Mouse (Mus musculus) liver, postnatal 0 days (tissue): ENCODE measurements around the gene Akap8l.

Source experiments
- CTCF ChIP-seq: sonication (generic); IDR thresholded peaks from 2 replicates; pipeline ENCODE4 v1.5.1; 2016; ENCODE audit warnings: antibody characterized with exemption, low read depth
- EP300 ChIP-seq: IDR thresholded peaks from 2 replicates; pipeline ENCODE4 v1.6.1; 2016; ENCODE audit warnings: antibody characterized with exemption, low read depth, mild to moderate bottlenecking

GRCm38 (mm10) chr17:32356766-32357760 lies 6.7 kb upstream of the Akap8l start:
- TF ChIP-seq CTCF (no peak), EP300 (no peak)
